Mouse (Mus musculus) layer of hippocampus, adult 2 months (tissue): ENCODE measurements around the gene Gadd45gip1. TPM values are rescaled to one million over a fixed set of nuclear protein-coding genes. Genes with fewer than 3 reads are reported as not detected.

Experiments
- DNase-seq, 2 experiments: peaks; one replicate each; pipeline ENCODE4 v3.0.0; 2022; ENCODE audit warnings: low spot score in 2 of 2
- H3K27ac ChIP-seq: fragments of 200-600 bp; 2 replicates; pipeline ENCODE4 v1.8.1; 2022
- H3K4me3 ChIP-seq: fragments of 200-600 bp; 2 replicates; pipeline ENCODE4 v1.8.1; 2022; ENCODE audit warnings: mild to moderate bottlenecking
- CTCF ChIP-seq: fragments of 200-600 bp; conservative IDR thresholded peaks from 2 replicates; pipeline ENCODE4 v1.8.1; 2022; ENCODE audit warnings: antibody characterized with exemption, mild to moderate bottlenecking, moderate library complexity
- total RNA-seq, 2 experiments: library from RNA; stranded (reverse); gene quantifications; 2 replicates each; pipeline ENCODE4 v1.2.3; 2021

Gene Gadd45gip1
- total RNA-seq, 2 experiments from 2014 or later: 23.3 to 26.1 TPM

DNA sequence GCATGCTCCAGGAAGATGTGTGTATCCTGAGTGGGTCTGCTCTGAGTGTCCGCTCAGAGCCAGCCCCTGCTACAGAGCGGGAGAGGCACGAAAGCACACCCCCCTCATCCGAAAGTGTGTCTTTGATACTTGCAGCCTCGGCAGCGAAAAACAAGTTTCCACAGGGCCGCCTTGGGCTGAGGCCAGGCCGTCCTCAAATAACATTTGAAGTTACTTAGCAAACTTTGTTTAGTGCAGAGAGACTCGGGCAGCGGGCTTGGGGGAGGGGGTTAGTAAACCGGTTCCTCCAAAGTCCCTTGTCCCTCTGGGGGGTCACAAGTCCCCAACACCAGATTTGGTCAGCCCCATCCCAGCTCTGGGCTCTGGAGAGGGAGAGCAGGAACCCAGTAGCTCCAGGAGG lies 42.4 kb upstream of the Gadd45gip1 start:
- no peak for DNase-seq
- Histone ChIP-seq H3K27ac (peak overlapping the region; percentile 97), H3K4me3 (no peak overlapping the region; the same call in 1 of the 2 replicates)
- no peak for TF ChIP-seq CTCF

DNA sequence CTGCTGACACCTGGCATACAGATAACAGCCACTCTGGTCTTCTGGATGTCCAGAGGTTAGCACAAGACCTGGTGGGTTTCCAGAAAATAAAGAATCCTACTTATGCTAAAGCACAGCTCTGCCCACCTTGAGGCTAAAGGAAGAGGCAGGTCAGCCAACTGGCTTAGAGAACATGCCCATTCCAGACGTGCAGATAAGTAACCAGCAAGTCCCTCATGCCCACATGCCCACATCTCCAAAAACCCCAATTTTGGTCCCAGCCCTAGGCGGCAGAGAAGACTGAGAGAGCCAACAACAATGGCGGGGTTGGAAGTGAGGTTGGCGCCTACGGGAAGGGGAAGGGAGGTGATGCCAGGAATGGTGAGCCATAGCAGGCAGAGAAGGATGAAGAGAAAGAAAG lies 42.0 kb upstream of the Gadd45gip1 start:
- H3K4me3 ChIP-seq: peak overlapping the region; percentile 24
- TF ChIP-seq CTCF: no peak
- no peak for DNase-seq

DNA sequence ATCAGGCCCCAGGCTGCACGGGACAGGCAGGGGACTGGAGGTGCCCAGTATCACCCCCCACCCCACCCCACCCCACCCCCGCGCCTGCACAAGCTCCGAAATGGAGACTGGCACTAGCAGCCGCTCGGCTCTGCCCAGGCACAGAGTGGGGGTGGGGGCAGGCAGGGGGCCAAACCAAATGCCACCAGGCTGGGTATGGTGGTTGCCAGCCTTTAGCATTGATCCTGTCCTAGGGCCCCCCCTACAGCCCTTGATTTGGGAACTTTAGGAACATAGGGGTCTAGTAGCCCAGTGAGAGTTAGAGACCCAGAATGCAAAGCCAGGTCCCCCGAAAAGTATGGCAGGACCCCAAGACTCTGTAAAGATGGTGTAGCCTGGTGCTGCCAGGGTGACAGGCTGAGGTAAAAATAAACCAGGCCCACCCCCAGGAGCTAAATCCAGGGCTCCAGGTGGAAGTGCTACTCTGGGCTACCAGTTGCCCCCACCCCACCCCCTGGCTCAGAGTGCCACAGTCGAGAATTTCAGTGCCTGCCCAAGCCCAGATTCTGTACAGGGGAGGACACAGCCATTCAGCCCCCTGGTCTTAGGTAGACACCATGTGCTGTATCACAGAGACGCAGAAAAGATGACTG lies 41.4 kb upstream of the Gadd45gip1 start:
- TF ChIP-seq CTCF: no peak
- peak overlapping the region; percentile 97 for H3K27ac ChIP-seq
- peak in 1 of 2 experiments; percentile 73 for DNase-seq
- H3K4me3 ChIP-seq: peak overlapping the region; percentile 24

More for the DNA sequence above, 42.0 kb upstream of the Gadd45gip1 start:
- peak overlapping the region; percentile 97 for H3K27ac ChIP-seq

DNA sequence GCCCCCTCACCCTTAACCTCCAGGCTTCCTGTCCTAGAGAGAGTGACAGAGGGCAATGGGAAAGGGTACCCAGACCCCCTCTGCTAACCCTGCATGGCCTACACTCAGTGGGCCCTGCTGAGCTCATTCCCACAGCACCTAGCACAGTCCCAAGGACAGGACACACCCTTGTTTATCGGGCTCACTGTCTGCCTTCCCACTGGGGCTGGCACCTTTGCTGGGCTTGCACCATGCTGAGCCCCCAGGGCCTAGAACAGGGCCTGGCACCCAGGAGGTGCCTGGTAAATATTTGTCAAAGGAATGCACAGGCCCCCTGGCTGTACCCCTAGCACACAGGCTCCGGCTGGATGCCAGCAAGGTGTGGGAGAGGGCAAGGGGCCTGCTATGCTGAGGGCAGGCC lies 40.8 kb upstream of the Gadd45gip1 start:
- no peak for DNase-seq
- Histone ChIP-seq H3K27ac (peak overlapping the region; percentile 97), H3K4me3 (no peak overlapping the region)
- TF ChIP-seq CTCF: no peak

DNA sequence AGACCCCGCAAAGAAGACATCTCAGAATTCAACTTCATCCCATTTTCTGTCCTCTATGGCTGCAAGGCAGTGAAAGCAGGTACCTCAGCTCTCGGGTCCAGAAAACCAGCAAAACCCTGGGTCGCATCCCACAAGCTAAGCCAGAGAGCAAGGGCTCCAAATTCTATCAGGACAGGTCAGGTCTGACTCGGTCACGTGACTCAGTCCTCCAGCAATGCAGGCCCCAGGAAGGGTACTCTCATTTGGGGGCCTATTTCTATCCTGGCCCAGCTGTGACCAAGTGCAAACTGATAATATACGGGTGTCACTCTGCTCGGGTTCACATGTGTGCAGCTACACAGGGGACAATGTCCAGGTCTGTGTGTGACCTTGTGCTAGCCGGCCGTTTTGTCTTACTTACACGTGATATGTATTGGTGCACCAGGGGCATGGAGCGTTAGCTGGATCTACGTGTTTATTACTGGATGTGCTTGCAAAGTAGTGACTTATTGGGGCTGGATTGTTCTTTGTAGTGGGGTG lies 38.8 kb upstream of the Gadd45gip1 start:
- TF ChIP-seq CTCF: no peak
- H3K4me3 ChIP-seq: no peak overlapping the region
- H3K27ac ChIP-seq: peak overlapping the region; percentile 97
- no peak for DNase-seq

DNA sequence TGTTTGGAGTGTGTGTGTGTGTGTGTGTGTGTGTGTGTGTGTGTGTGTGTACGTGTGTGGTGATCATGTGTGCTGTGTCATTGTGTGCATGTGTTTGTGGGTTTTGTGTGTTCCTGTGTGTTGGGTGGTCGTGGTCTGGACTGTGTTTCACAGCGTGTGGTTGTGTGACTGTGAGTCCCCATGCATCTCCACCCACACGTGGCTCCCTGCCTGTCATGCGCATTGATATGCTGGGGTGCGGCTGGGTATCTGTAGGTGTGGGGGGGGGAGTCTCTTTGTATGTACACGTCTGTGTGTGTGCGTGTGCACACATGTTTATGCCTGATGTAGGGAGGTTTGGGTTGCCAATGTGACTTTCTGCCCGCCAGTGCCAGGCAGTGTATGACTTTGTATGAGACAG lies 38.2 kb upstream of the Gadd45gip1 start:
- H3K4me3 ChIP-seq: peak overlapping the region; percentile 43; the same call in 1 of the 2 replicates
- no peak for TF ChIP-seq CTCF
- peak overlapping the region; percentile 97 for H3K27ac ChIP-seq
- DNase-seq: no peak

DNA sequence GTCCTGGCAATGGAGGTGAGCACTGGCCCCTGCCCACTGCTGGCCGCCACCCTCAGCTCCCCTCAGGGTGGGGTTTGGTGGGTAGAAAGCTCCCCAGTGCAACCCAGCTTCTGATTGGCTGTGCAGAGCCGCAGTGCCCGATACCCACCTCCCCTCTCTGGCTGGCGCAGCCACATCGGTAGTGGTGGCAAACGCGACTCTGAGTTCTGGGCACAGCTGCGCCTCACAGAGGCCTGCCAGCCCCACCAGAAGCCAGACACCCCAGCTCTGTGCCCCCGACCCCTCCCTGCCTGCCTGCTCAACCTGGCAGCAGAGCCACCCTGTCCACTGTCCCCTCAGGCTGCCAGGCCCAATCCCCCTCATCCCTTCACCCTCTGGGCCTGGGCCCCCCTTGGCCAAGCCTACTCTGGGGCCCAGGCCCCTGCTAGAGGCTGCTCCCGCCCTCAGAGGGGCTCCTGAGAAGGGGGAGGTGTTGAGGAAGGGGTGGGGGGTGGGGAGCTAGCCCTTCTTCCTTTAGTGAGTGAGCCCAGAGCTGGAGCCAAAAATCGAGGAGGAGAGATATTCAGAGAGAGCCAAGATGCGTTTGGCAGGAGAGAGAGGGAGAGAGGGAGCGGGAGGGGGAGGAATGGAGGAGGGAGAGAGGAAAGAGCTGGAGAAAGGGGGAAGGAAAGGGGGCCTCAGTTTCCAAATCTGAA lies 37.4 kb upstream of the Gadd45gip1 start:
- TF ChIP-seq CTCF: no peak
- peak; percentile 71 to 86 for DNase-seq
- H3K27ac ChIP-seq: peak overlapping the region; percentile 97
- peak overlapping the region; percentile 43 for H3K4me3 ChIP-seq

DNA sequence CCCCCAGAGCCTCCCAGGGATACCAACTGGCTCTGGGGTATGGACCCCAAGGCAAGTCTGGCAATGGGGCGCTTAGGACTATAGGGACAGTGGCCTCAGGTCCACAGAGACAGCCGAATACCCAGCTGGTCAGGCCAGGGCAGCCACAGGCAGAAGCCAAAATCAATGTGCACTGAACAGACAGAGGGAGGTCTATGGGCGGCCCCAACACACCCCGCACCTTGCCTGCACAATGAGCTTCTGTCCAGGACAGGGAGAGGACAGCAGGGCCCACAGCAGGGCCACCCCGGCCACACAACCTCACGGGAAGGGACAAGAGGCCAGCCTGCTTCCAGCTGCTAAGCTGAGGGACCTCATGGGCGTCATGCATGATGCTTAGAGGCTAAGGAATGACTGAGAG lies 36.8 kb upstream of the Gadd45gip1 start:
- Histone ChIP-seq H3K4me3 (peak overlapping the region; percentile 24; the same call in 1 of the 2 replicates), H3K27ac (peak overlapping the region; percentile 97)
- no peak for TF ChIP-seq CTCF
- DNase-seq: no peak

DNA sequence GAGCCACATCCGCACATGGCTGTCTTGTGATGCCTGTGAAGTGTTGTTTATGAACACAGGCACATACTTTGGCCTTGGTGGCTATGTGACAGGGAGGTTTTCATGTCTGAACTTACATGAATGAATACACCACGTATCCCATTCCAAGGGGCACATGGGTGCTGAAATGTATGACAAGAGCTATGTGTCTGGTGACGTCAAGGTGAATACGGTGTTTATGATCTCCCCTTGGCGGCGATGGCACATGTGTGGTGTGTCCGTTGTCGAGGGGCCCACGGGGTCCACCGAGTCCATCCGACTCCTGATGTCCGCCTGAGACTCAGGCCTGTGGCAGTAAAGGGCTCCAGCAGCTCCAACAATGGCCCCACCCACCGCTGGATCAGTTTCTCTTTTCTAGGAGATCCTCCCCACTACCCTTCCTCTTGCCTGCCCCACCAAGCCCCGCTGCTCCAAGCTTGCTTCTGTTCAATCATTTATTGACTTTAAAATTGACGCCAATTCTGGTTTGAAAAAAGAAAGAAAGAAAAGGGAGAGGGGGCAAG lies 34.0 kb upstream of the Gadd45gip1 start:
- no peak for DNase-seq
- peak overlapping the region; percentile 82 for H3K4me3 ChIP-seq
- H3K27ac ChIP-seq: peak overlapping the region; percentile 97
- no peak for TF ChIP-seq CTCF

DNA sequence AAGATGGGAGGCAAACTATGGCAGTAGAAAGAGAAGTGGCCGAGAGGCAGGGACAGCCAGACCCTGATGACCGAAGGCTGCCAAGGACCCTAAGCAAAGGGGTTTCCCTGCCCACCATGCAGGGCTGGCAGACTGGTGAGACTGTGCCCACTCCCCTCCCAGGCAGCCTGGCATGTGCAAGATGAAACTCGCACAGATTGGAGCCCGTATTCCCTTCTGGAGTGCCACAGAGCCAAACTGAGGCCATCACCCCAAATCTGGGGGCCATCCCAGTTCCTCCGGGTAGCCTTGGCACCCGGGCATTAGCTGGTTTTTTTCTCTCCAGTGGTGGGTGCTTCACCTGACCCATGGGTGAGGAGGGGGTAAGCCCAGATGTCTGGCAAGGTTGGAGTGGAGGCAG lies 33.4 kb upstream of the Gadd45gip1 start:
- H3K27ac ChIP-seq: peak overlapping the region; percentile 97
- TF ChIP-seq CTCF: no peak
- no peak for DNase-seq
- H3K4me3 ChIP-seq: peak overlapping the region; percentile 82

DNA sequence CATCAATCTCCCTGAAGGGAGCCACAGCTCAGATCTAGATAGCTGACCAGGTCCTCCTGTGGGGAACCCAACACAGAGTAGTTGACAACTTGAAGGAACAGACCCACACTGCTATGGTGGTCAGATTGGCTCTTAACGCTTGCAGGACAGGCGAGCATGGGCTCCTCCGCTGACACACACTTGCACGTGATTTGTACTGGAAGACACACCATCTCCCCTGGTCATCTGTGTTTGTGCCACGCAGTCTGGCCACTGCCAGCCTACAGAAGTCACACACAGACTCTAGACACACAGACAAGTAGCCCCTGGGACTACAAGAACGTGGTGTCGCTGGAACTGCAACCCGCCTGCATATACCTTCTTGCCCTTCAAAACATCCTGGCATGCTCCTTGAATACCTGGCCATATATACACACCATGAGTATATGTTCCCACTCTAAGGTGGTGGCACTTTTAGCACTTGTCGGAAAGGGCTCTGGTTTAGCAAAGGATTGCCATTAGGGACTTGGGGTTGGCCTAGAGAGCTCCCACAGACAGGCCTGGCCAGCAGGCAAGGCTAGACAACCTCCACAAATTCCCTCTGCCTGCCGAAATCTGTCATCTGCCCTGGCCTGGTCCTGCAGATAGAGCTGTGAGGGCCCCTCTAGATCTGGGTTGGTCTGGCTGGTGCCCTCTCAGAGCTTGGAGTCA lies 32.7 kb upstream of the Gadd45gip1 start:
- no peak for DNase-seq
- Histone ChIP-seq H3K27ac (peak overlapping the region; percentile 97), H3K4me3 (peak overlapping the region; percentile 82)
- no peak for TF ChIP-seq CTCF

DNA sequence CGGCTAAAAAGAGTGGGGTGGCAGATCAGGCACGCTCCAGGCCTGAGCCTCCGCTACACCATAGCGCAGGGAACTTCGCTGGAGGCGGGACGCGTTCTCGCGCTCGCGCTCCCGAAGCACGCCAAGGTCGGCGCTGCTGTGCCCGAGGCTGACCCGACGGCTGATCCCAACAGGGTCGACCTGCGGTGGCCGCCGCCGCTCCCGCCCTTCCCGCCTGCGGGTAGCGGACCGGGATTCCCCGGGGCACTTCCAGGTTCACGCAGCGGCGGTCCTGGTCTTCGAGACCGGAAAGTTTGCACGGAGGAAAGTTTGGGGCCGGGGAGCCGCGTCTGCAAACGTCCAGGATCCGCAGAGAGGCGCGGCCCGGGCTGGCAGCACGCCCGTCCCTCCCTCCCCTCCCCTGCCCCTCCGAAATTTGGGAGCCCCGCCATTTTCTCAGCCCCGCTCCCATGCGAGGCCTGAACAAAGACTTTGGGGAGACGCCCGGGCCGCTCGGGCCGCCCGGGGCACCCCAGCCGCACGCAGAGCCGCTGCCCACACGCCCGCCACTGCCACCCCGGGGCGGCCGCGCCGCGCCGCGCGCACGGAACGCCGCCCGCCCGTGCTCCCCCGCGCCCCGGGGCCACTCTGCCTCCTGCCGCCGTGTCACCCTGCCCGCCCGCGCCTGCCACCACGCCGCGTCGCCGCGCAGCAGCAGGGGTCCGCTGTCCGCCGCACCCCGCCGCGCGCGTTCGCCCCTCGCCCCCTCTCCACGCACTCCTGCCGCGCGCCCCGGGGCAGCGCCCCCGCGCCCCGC lies 32.0 kb upstream of the Gadd45gip1 start:
- H3K4me3 ChIP-seq: peak overlapping the region; percentile 82
- DNase-seq: no peak
- TF ChIP-seq CTCF: no peak; the same call in 1 of the 2 replicates
- peak overlapping the region; percentile 97 for H3K27ac ChIP-seq
